Mouse (Mus musculus) MEL (cell line): ENCODE measurements around the gene Olfr668.

Experiments used
- BHLHE40 ChIP-seq: IDR thresholded peaks from 2 replicates; pipeline ENCODE4 v1.6.1; 2012; ENCODE audit warnings: low read depth, mild to moderate bottlenecking, inconsistent platforms, low read length, improper control_type of control experiment, borderline replicate concordance
- CTCF ChIP-seq, 3 experiments: IDR thresholded peaks in 2 of 3; conservative IDR thresholded peaks in 1 of 3; 2 replicates each; pipeline ENCODE4 v1.5.1; 2011 to 2012; ENCODE audit warnings: low read length in 3 of 3, low read depth in 2 of 3, mild to moderate bottlenecking in 2 of 3, improper control_type of control experiment in 1 of 3, inconsistent platforms in 1 of 3, mixed read lengths in 1 of 3, moderate library complexity in 1 of 3; ENCODE audit not compliant: control insufficient read depth in 1 of 3, insufficient read depth in 1 of 3, poor library complexity in 1 of 3, severe bottlenecking in 1 of 3
- EP300 ChIP-seq, 2 experiments: IDR thresholded peaks; 2 replicates each; pipeline ENCODE4 v1.6.1; 2011; ENCODE audit warnings: improper control_type of control experiment in 2 of 2, low read length in 2 of 2, low read depth in 1 of 2, mild to moderate bottlenecking in 1 of 2
- GATA1 ChIP-seq: IDR thresholded peaks from 2 replicates; pipeline ENCODE4 v1.6.1; 2011; ENCODE audit warnings: low read depth, low read length, improper control_type of control experiment
- MAFK ChIP-seq: IDR thresholded peaks from 2 replicates; pipeline ENCODE4 v1.6.1; 2011; ENCODE audit warnings: low read depth, mild to moderate bottlenecking, low read length, improper control_type of control experiment, borderline replicate concordance
- MXI1 ChIP-seq: IDR thresholded peaks from 2 replicates; pipeline ENCODE4 v1.6.1; 2011; ENCODE audit warnings: mild to moderate bottlenecking, low read depth, low read length, improper control_type of control experiment
- MYC ChIP-seq: IDR thresholded peaks from 2 replicates; pipeline ENCODE4 v1.6.1; 2011; ENCODE audit warnings: low read depth, mild to moderate bottlenecking, low read length, improper control_type of control experiment, moderate library complexity
- NELFE ChIP-seq: IDR thresholded peaks from 2 replicates; pipeline ENCODE4 v1.6.1; 2011; ENCODE audit warnings: low read depth, low read length, improper control_type of control experiment
- POLR2A ChIP-seq, 2 experiments: IDR thresholded peaks; 2 replicates each; pipeline ENCODE4 v1.6.1; 2011 to 2012; ENCODE audit warnings: low read length in 2 of 2, mild to moderate bottlenecking in 2 of 2, control low read depth in 1 of 2, improper control_type of control experiment in 1 of 2, low read depth in 1 of 2, moderate library complexity in 1 of 2; ENCODE audit not compliant: control insufficient read depth in 1 of 2, insufficient read depth in 1 of 2, poor library complexity in 1 of 2
- SIN3A ChIP-seq: IDR thresholded peaks from 2 replicates; pipeline ENCODE4 v1.6.1; 2012; ENCODE audit warnings: low read length, improper control_type of control experiment, inconsistent platforms
- ZKSCAN1 ChIP-seq: IDR thresholded peaks from 2 replicates; pipeline ENCODE4 v1.6.1; 2012; ENCODE audit warnings: low read depth, mild to moderate bottlenecking, inconsistent platforms, low read length, improper control_type of control experiment, moderate library complexity

- TF ChIP-seq CTCF (IDR thresholded peaks at IDR 0.05 in 2 of 3, conservative IDR thresholded peaks at IDR 0.05 in 1 of 3; ENCODE audit: control insufficient read depth in 1 of 3, insufficient read depth in 1 of 3, low read depth in 2 of 3, low read length in 3 of 3, poor library complexity in 1 of 3, severe bottlenecking in 1 of 3) (no peak), MAFK (no peak), GATA1 (no peak), POLR2A (IDR thresholded peaks at IDR 0.05; ENCODE audit: control insufficient read depth in 1 of 2, insufficient read depth in 1 of 2, low read depth in 1 of 2, low read length in 2 of 2, poor library complexity in 1 of 2) (no peak), ZKSCAN1 (no peak), BHLHE40 (no peak), SIN3A (no peak), EP300 (IDR thresholded peaks at IDR 0.05; ENCODE audit: low read depth in 1 of 2, low read length in 2 of 2) (no peak), MXI1 (no peak), NELFE (no peak), MYC (no peak)
These were observed 32.0 kb downstream of the Olfr668 start, which contains the start of gene Olfr666 for GRCm38 (mm10) chr7:104895852-104896251.
